Mouse (Mus musculus): ENCODE data around the gene Il17rd.

Il17rd gene

GRCm38 (mm10) chr14:27150011-27150640, 111.4 kb downstream of the Il17rd start:
- DNase-seq, result no peak

DNA sequence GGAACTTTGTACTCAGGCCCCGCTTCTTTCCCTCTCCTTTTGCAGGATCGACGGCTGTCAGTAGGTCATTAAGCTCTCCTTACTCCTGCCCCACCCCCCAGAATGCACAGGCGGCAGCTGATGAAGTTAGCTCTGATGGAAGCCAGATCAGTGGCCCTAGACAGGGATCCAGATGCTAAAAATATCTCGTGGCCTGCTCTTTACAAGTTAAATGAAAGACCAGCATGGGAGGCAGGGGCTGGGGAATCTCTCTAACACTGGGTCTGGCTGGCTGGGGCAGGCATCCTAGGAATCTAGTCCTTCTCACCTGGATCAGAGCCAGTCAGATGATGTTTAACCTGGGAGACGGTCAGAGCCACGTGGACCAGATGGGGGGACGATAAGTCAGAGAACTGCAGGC, 112.7 kb downstream of the Il17rd start:
- peak; percentile 70 for DNase-seq

GRCm38 (mm10) chr14:27155088-27155487, 116.3 kb downstream of the Il17rd start:
- no peak for DNase-seq

GRCm38 (mm10) chr14:27156032-27156431, 117.3 kb downstream of the Il17rd start:
- no peak for DNase-seq
